Mouse (Mus musculus): ENCODE data around the gene Dennd1a. TPM values are rescaled to one million over a fixed set of nuclear protein-coding genes. Genes with fewer than 3 reads are reported as not detected.

Gene Dennd1a
- polyA plus RNA-seq, 1 experiment, result 7.7 TPM

DNA sequence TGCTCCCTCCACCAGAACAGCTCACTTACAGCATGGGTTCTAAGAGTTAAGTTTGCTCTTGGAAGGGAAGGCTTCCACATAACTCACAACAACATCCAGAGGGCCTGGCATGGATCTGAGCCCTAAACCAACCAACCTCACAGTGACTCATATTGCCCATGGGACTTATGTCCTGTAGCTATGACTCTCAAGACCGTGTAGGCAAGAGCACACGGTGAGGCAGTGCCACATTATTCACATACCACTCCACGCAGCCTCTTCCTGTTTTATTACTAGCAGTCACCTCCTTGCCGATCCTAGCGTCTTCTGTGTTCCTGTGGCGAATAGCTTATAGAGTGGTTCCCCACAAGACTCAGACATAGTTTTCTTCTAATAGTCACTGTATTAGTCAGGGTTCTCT, 537.9 kb downstream of the Dennd1a start:
- Histone ChIP-seq H3K36me3 (ENCODE audit: control insufficient read depth, insufficient read depth) (no peaks in the 10 kb centered on the region), H3K4me3 (ENCODE audit: insufficient read depth, poor library complexity, severe bottlenecking) (no peak overlapping the region), H3ac (ENCODE audit: control insufficient read depth, insufficient read length, low read depth) (no peak overlapping the region), H3K79me3 (ENCODE audit: low read depth) (no peaks in the 10 kb centered on the region), H3K79me2 (ENCODE audit: control insufficient read depth, insufficient read depth) (no peaks in the 10 kb centered on the region), H3K27me3 (ENCODE audit: control insufficient read depth, insufficient read depth, insufficient read length) (peaks cover 7% of the 10 kb centered on the region)
- TF ChIP-seq FOSL1 (IDR thresholded peaks at IDR 0.05; ENCODE audit: insufficient read depth, low read length, poor library complexity, severe bottlenecking) (no peak), MAX (IDR thresholded peaks at IDR 0.05) (no peak), CEBPB (IDR thresholded peaks at IDR 0.05; ENCODE audit: low read depth) (no peak), MYOD1 (IDR thresholded peaks at IDR 0.05; ENCODE audit: control insufficient read depth, insufficient read length, low read depth) (no peak), CTCF (IDR thresholded peaks at IDR 0.05; ENCODE audit: control insufficient read depth, insufficient read depth, insufficient read length) (no peak), MYOG (IDR thresholded peaks at IDR 0.05; ENCODE audit: control insufficient read depth, extremely low read depth, insufficient read length) (no peak), USF1 (IDR thresholded peaks at IDR 0.05; ENCODE audit: low read depth) (no peak)

Small RNAs within 50 kb of the gene (microRNA-seq; reads per million reads assigned to microRNA genes)
- not detected for gene Gm44455 (ENCODE audit: borderline microRNAs expressed)

Other genes starting within 250 kb of the Dennd1a start
- 2.8 TPM for gene Lhx2, start 51.9 kb upstream of the Dennd1a start, polyA plus RNA-seq (2012; fragmentation: generic; extraction: Trizol)
- gene Nek6, start 224.3 kb upstream of the Dennd1a start, polyA plus RNA-seq (2012; fragmentation: generic; extraction: Trizol), result 27.9 TPM

Measured in C2C12 (cell line).